Mouse (Mus musculus) common myeloid progenitor, adult 5-6 weeks (primary cell): ENCODE results near the gene Prrg4. TPM values are rescaled to one million over a fixed set of nuclear protein-coding genes. Genes with fewer than 3 reads are reported as not detected.
"Not testable (repeated sequence)": the region's sequence is repeated elsewhere in the genome, so short reads cannot be mapped to it uniquely, and the experiment has no call there.

ENCODE experiments used
- ATAC-seq: replicated peaks from 2 replicates; pipeline ENCODE4 v1.8.0; 2016; ENCODE audit warnings: low read depth, mild to moderate bottlenecking, moderate TSS enrichment, inconsistent platforms; ENCODE audit not compliant: poor library complexity, severe bottlenecking
- total RNA-seq: library from RNA; stranded (forward); fragments of 200-1000, 187-1606 nt; gene quantifications from 2 replicates; pipeline ENCODE4 v1.2.3, GENCODE M21; 2017

Prrg4 gene
- total RNA-seq = 10.7 and 14.1 TPM in 2 replicates

- peak; percentile 54 for ATAC-seq
Observed at GRCm38 (mm10) chr2:104849276-104849990, at the start of gene Prrg4. TSS of gene Prrg4 (minus strand) at chr2:104849876.

- peak; percentile 100 for ATAC-seq
Observed at GRCm38 (mm10) chr2:104887882-104888566, 38.3 kb upstream of the Prrg4 start.

- not testable (repeated sequence) for ATAC-seq
Observed at GRCm38 (mm10) chr2:104887331-104887730, 37.7 kb upstream of the Prrg4 start.

GRCm38 (mm10) chr2:104886109-104886508, 36.4 kb upstream of the Prrg4 start:
- no peak for ATAC-seq

DNA sequence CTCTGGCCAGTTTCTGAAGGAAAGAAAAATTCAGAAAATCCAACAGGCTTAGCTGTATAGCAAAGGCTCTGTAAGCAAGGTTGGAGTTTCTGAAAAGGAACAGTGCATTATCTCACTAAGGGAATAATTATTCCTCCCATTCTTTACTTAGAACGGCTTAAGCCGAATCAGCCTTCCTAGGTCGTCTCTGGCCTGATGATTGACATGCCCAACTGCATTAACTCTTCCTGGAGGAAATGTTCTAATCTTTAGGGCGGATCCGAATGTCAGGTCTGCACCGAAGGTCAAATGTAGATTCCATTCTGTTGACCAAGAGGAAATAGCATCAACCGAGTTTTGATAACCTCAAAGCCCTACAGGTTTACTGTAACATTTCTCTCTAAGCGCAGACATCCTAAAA, 29.1 kb upstream of the Prrg4 start:
- ATAC-seq = no peak

DNA sequence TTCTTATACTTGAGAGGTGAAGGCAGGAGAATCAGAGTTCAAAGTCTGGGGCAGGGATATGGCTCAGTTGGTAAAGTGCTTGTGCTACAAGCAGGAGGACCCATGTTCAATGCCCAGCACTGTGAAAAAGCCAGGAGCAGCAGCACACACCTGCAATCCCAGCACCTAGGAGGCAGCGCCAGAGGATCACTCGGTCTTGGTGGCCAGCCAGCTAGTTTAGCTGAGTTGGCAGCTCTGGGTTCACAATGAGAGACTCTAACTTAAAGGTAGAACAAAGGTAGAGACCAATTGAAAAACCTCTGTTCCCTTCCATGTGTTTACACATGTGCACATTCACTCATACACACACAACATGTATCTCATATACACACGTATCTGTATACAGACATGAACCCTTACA, 19.4 kb upstream of the Prrg4 start:
- no peak for ATAC-seq

DNA sequence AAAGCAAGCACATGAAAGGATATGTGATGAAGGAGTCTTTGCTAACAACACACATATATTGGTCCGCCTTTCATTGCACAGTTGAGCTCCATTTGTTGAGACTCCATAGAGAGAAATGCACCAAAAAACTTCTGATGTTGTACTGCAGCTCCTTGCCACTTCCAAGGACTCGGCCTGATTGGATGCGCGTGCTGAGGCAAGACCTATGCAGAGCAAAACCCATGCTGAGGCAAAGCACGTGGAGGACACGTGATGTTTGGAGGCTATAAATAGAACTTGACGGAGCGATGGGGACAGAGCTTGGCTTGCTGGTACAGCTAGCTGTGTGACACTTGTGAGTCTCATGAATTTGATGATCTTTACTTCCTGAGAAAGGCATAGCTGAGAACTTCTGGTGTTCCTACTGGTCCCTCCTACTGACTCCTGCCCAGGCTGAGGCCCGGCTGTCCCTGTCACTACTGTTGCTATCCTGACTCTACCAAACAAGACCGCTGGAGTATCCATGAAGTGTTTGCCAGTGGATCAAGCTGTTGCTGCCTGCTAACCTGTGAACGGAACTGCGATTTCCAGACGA, 17.7 kb upstream of the Prrg4 start, which contains the start of gene Ccdc73:
Gene Ccdc73 (plus strand): TSS at position 524 of the 574 bp plus-strand sequence.
- no peak for ATAC-seq

GRCm38 (mm10) chr2:104864176-104864860, 14.6 kb upstream of the Prrg4 start:
- peak; percentile 99 for ATAC-seq

DNA sequence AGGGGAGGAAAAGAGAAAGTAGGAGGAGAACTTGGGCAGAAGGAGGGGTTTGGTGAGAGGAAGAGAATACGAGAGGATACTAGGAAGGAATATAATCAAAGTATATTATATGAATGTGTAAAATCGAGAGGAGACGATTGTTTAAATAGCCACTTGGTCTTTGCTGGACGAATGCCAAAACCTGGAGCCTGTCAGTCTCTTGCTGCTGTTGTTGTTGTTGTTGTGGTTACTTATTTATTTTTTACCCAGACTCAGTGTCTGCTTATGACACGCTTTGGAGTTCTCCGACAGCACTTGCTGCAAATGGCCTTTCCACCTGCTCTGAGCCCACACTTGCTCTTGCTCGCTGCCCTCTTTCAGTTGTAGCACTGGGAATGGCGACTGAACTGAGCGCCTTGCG, 10.8 kb upstream of the Prrg4 start:
- ATAC-seq = no peak

DNA sequence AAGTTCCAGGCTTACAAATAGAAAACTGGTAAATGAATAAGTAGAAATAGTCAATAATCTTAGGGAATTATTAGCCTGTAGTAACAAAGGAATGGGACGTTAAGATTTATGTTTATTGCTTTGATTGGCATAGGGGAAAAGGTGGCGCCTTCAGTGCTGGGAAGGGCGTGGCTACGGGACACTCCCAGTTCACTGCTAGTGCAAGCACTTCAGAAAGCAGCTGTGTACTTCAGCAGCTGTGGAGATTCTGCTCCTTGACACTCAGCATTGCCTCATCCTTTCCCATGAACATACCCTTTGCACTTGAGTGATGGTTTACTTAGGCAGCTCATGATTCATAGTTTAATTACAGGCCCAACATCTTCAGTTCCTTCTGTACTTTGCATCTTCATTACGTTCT, 9.4 kb upstream of the Prrg4 start:
- ATAC-seq = no peak

GRCm38 (mm10) chr2:104858083-104858482, 8.4 kb upstream of the Prrg4 start:
- not testable (repeated sequence) for ATAC-seq

GRCm38 (mm10) chr2:104856218-104856617, 6.5 kb upstream of the Prrg4 start:
- ATAC-seq = no peak

DNA sequence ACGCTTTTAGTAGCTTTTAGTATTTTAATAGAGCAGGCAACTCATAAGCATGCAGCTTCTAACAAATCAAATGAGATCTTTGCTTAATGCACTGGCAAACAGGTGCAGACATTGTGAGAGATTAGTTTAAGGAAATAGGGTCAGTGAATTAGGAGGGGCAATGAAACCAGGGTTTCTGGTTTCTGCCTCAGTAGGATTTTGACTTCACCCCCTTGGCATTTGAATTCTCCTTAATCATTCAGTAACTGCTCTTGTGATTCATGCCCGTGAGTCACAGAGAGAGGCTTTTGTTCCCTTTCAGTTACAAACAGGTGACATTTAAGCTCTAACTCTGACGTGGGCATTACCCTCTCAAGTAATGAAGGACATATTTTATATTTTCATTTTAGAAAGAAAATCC, 6.1 kb upstream of the Prrg4 start:
- ATAC-seq = no peak

DNA sequence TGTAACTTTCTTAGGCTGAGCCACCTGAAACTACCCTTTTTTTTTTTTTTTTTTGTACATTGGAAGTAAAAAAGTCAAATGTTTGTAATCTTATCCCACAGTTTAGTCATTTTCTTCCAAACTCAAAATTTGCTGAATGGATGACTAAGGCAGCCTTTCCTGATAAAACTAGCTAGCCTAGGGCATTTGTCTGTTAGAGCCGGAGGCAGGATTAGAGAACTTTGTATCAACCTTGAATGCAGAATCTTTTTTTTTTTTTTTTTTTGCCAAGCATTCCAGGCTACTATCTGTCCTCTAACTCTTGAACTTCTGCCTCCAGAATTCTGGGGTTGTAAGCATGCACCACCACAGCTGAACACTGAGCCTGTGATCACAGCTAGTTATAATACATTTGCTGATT, 5.2 kb upstream of the Prrg4 start:
- ATAC-seq = no peak

GRCm38 (mm10) chr2:104852546-104852945, 2.9 kb upstream of the Prrg4 start:
- no peak for ATAC-seq

DNA sequence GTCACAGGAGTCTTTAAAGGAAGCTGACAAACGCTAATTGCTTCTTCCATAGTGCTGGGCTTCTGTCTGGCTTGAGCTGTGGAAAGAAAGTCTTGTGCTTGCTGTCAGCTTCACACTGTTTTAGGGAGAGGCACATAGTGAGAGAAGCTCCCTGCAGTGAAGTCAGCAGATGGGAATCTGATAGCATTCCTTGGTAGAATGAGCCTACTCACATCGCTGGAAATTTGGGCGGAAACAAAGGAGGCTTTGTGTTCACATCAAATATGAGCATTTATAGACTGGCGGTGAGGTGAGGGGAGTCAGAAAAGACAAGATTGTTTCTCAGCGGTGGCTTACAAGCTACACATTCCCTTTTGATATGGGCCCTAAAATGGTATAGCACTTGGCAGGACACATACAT, 2.0 kb upstream of the Prrg4 start:
- ATAC-seq = no peak

DNA sequence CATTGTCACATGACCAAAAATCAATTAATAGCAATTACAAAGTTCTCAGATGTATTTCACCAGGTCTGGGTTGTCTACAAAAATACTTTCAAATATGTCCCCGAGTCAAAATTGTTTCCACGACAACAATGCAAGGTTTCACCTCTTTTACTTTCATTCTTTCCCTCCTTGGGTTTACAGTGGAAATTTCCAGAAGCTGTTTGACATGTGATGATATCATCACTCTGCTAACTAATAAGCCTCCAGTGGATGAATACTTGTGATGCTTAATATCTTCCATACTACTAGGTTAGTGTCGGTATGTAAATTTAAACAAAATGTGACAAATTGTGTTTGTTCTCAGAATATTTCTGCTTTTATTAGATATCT, 299 bp upstream of the Prrg4 start:
- ATAC-seq = no peak

- peak; percentile 62 for ATAC-seq
Observed at GRCm38 (mm10) chr2:104848235-104849161, 1.2 kb downstream of the Prrg4 start.

DNA sequence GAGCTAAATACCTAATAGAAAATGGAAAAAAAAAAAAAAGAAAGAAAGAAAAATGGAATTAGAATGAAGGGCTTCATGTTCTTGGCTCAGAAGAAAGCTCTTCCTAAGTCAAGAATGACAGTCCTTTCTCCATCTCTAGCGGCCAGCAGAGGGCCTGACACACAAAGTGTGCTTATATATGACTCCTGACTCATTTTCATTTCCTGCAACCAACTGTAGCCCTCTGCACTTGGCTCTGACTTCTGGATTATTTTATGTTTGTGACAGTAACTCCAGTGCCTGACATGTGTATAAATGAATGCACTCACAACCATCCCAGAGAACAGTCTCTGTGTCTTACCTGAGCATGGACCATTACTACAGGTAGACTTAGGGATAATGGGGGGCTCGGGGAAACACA, 2.0 kb downstream of the Prrg4 start:
- peak; percentile 71 for ATAC-seq
